Mouse (Mus musculus) layer of hippocampus, postnatal 25 days (tissue): ENCODE data around the gene Hap1. TPM values are rescaled to one million over a fixed set of nuclear protein-coding genes. Genes with fewer than 3 reads are reported as not detected.
"Not testable (repeated sequence)": the region's sequence is repeated elsewhere in the genome, so short reads cannot be mapped to it uniquely, and the experiment has no call there.

Experiments used
- DNase-seq, 2 experiments: peaks; one replicate each; pipeline ENCODE4 v3.0.0; 2022; ENCODE audit warnings: mixed read lengths in 2 of 2, low spot score in 1 of 2; ENCODE audit errors: extremely low spot score in 1 of 2
- total RNA-seq, 2 experiments: library from RNA; stranded (reverse); gene quantifications; 2 replicates each; pipeline ENCODE4 v1.2.3; 2021

The Hap1 gene
- total RNA-seq, 2 experiments from 2014 or later: 125 to 143 TPM

- DNase-seq: peak; percentile 80 to 85
Observed at GRCm38 (mm10) chr11:100320172-100320630, 35.7 kb downstream of the Hap1 start.

- peak; percentile 98 to 99 for DNase-seq
Observed at GRCm38 (mm10) chr11:100319492-100320171, 36.3 kb downstream of the Hap1 start, which contains the start of gene Eif1. TSS of gene Eif1 (plus strand) at chr11:100319885.

DNA sequence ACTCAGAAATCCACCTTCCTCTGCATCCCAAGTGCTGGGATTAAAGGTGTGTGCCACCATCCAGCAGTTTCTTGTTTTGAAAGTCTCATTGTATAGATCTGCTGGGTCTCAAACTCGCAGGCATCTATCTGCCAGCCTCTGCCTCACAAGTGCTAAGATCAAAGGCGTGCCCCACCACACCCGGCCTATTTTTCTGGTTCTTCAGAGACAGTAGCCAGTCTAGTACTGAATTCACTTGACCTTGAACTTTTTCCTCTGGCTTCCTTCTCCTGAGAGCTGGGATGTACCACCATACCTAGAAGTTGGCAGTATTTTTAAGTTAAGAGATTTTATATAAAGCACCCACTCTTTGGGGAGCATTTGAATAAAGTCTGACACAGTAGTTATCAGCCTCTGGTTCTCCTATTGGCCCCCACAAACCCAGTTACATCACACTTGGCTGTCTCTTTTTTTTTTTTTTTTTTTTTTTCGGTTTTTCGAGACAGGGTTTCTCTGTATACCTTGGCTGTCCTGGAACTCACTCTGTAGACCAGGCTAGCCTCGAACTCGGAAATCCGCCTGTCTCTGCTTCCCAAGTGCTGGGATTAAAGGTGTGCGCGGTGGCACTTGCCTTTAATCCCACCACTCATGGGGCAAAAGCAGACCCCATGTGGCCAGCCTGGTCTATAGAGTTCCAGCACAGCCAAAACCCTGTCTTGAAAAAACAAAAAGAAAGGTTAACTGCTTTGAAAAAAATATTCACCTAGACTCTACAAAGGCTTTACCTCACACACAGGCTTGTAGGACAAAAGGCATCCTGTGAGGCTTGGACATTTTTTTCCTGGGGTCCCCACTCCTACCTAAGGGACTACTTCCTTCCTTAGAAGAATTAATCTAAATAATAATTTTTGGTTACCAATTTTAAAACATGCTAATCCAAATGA lies 37.1 kb downstream of the Hap1 start:
- no peak for DNase-seq

GRCm38 (mm10) chr11:100317826-100318380 lies 38.0 kb downstream of the Hap1 start:
- DNase-seq: no peak

GRCm38 (mm10) chr11:100315439-100315838 lies 40.5 kb downstream of the Hap1 start:
- DNase-seq: no peak

- DNase-seq: no peak
Observed at GRCm38 (mm10) chr11:100313424-100313823, 42.5 kb downstream of the Hap1 start.

DNA sequence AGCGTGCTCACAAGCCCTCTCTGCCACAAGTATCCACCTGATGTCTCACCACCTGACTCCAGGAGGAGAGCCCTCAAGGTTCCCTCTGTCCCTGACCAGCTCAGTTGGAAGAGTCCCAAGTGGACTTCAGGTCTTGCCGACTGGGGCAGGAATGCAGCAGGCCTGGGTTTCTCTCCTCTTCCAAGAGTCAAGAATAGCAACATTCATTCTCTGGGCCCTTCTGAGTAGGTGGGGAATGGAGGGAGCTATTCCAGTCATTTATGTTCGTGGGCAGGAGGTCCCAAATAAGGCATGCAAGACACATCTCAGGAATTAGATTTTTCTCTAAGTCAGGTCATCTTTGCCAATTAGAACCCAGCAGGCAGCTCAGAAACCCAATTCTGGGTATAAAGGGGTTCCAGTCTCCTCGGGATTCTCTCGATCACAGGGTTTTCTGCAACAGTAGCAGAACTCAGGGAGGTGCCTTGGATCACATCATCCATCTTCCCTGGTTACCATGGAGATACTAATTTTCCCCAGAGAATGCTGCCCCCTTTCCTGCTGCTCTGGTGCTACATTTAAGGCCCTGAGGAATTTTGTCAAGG lies 43.7 kb downstream of the Hap1 start:
- DNase-seq: no peak

GRCm38 (mm10) chr11:100311656-100312055 lies 44.3 kb downstream of the Hap1 start:
- no peak for DNase-seq

- not testable (repeated sequence) for DNase-seq
Observed at GRCm38 (mm10) chr11:100308672-100309071, 47.3 kb downstream of the Hap1 start.

DNA sequence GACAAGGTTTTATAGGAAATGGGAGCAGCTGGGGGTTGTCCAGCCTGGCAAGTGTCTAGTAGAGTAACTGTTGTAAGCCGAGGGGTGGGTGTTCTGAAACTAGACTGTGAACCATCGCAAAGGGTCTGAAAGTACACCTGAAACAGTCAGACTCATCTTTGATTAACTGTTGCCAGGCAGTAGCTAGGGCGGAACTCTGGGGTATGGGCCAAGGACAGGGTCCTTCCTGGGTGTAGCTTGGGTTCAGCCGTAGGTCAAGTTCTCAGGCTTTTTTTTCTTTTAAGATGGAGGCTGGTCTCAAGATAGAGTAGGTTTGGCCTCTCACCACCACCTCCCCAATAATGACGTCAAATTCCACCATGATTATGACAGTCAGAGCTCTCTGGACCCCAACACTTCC lies 48.0 kb downstream of the Hap1 start:
- no peak for DNase-seq

DNA sequence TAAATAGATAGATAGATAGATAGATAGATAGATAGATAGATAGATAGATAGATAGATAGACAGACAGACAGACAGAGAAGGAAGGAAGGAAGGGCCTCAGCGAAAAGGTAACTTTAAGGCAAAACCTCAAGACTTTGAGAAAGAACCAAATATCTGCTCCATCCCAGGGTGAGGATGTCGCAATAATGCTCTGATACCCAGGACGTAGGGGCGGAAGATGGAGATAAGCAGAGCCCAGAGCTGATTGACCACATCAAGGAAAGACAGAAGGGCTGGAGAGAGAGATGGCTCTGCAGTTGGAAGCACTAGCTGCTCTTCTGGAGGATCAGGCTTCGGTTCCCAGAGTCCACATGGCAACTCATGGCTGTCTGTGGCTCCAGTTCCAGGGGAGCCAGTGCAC lies 54.6 kb downstream of the Hap1 start:
- DNase-seq: no peak

DNA sequence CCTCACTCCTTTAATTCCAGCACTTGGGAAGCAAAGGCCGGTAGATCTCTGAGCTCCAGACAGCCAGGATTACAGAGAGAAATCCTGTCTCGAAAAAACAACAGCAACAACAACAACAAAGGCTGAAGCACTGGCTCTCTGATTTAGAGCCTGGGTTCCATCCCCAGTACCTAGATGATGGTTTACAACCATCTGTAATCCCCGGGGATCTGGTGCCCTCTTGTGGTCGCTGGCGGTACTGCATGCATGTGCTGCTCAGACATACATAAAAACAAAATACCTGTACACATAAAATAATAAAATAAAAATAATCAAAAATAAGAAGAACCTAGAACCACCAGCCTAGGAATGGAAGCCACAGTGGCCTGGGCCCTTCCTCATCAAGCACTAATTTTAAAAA lies 55.6 kb downstream of the Hap1 start:
- peak; percentile 52 to 80 for DNase-seq

DNA sequence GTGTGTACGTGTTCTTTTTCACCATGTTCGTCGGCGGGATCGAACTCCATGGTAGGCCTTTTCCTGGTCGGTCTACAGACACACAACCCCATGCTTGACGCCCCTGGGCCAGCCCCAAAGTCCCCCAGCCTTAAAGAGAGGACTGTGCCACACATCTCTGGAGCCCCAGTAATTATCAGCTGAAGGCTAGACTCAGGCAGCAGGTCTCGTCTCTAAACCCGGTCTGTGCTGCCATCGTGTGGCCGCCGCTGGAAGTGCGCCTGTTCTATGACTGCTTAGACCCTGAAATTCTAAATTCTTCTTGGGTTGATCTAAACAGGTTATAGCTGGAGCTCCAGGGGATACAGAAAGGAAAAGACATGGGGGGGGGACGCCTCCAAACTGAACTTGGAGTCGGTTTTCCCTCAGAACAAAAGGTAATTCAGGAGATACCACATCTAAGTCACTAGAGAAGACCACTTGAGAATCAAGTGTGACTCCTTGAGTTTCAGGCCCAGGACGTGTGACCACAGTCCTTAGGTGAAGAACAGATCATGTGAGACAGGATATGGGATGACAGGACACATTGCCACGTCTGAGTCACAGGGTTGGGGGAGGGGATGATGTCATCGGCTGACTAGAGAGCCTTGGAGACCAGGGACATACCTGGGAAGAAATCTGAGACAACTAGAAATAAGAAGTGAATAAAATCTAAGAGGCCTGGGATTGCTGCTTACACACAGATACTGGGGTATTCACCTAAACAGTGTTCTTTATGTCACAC lies 57.5 kb downstream of the Hap1 start:
- DNase-seq: peak; percentile 81 to 96

DNA sequence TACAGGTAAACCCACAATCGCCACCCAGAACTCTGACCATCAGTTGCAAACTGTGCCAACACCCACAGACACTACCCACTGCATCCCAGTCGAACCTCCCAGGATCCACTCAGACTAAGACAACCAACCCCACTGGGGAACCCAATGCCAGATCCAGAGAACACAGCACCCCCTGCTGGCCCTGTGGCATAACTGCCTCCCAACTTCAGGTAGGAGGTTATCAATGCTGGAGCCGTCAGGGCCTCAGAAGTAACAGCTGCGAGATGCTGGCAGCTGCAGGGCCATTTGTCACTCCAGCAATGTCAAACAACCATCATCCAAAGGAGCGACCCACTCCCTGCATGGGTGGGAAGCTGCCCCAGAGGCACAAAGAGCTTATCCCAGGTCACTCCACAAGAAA lies 58.1 kb downstream of the Hap1 start:
- no peak for DNase-seq

Other genes starting within 250 kb of the Hap1 start
- gene Krt13, start 234.6 kb downstream of the Hap1 start, total RNA-seq: not detected
- gene Krt15, start 220.2 kb downstream of the Hap1 start, total RNA-seq: under 1 TPM in 1 of 2 experiments, not detected in 1; 0.98 TPM
- gene Krt19, start 207.5 kb downstream of the Hap1 start, total RNA-seq: under 1 TPM in 1 of 2 experiments, not detected in 1; 0.34 TPM
- 1 to 10 TPM; 2.1 to 4.0 TPM for gene Krt9, start 162.9 kb downstream of the Hap1 start, total RNA-seq
- not detected for gene Krt14, start 148.6 kb downstream of the Hap1 start, total RNA-seq
- not detected for gene Krt16, start 107.2 kb downstream of the Hap1 start, total RNA-seq
- not detected for gene Krt17, start 95.1 kb downstream of the Hap1 start, total RNA-seq
- not detected for gene Krt42, start 86.3 kb downstream of the Hap1 start, total RNA-seq
- gene Eif1, start 36.2 kb downstream of the Hap1 start, total RNA-seq: 100 to 1,000 TPM; 723 to 806 TPM
- not detected for gene Gast, start 21.7 kb downstream of the Hap1 start, total RNA-seq
- 10 to 100 TPM; 33.2 to 36.2 TPM for gene Jup, start 41.6 kb upstream of the Hap1 start, total RNA-seq
- 1 to 10 TPM; 9.2 to 9.8 TPM for gene P3h4, start 58.7 kb upstream of the Hap1 start, total RNA-seq
- 1 to 10 TPM; 6.8 to 7.4 TPM for gene Fkbp10, start 59.6 kb upstream of the Hap1 start, total RNA-seq
- gene Nt5c3b, start 85.7 kb upstream of the Hap1 start, total RNA-seq: 10 to 100 TPM; 50.2 to 52.4 TPM
- 1 to 10 TPM; 1.1 to 1.6 TPM for gene Klhl10, start 85.8 kb upstream of the Hap1 start, total RNA-seq
- gene Klhl11, start 116.6 kb upstream of the Hap1 start, total RNA-seq: 100 to 1,000 TPM; 106 to 113 TPM
- 100 to 1,000 TPM; 107 to 112 TPM for gene Acly, start 171.9 kb upstream of the Hap1 start, total RNA-seq
- gene Ttc25, start 189.5 kb upstream of the Hap1 start, total RNA-seq: 1 to 10 TPM in 1 of 2 experiments, under 1 TPM in 1; 0.54 to 1.2 TPM
- 100 to 1,000 TPM; 365 to 435 TPM for gene Cnp, start 218.8 kb upstream of the Hap1 start, total RNA-seq